Mouse (Mus musculus) kidney, embryonic 14.5 days (tissue): ENCODE measurements around the gene Clnk. TPM values are rescaled to one million over a fixed set of nuclear protein-coding genes. Genes with fewer than 3 reads are reported as not detected.

Experiments used
- ATAC-seq: fragments of 200-750 bp; cut with Nextera tagmentation; 2 replicates; pipeline ENCODE4 v1.8.0; 2017; ENCODE audit warnings: moderate number of reproducible peaks, mild to moderate bottlenecking, moderate TSS enrichment, moderate library complexity; ENCODE audit not compliant: low FRiP score, low TSS enrichment
- H3K27ac ChIP-seq: fragments of 300-500 bp; sonication (generic); 2 replicates; pipeline ENCODE4 v1.5.1; 2014; ENCODE audit warnings: low read depth, mild to moderate bottlenecking, low read length, moderate library complexity, mixed read lengths
- H3K27me3 ChIP-seq: fragments of 300-500 bp; sonication (generic); 2 replicates; pipeline ENCODE4 v1.6.1; 2014; ENCODE audit warnings: mild to moderate bottlenecking, low read length; ENCODE audit not compliant: control insufficient read depth, insufficient read depth
- H3K36me3 ChIP-seq: fragments of 300-500 bp; sonication (generic); 2 replicates; pipeline ENCODE4 v1.6.1; 2014; ENCODE audit warnings: low read length, mixed read lengths; ENCODE audit not compliant: control insufficient read depth, insufficient read depth
- H3K4me1 ChIP-seq: fragments of 300-500 bp; sonication (generic); 2 replicates; pipeline ENCODE4 v1.6.1; 2014; ENCODE audit warnings: low read length, mixed read lengths; ENCODE audit not compliant: control insufficient read depth, insufficient read depth
- H3K4me2 ChIP-seq: fragments of 300-500 bp; sonication (generic); replicated peaks from 2 replicates; pipeline ENCODE4 v1.6.1; 2014; ENCODE audit warnings: low read depth, mild to moderate bottlenecking, low read length
- H3K4me3 ChIP-seq: fragments of 300-500 bp; sonication (generic); 2 replicates; pipeline ENCODE4 v1.5.1; 2014; ENCODE audit warnings: mild to moderate bottlenecking, low read length
- H3K9ac ChIP-seq: fragments of 300-500 bp; sonication (generic); 2 replicates; pipeline ENCODE4 v1.6.1; 2014; ENCODE audit warnings: low read depth, mild to moderate bottlenecking, low read length, moderate library complexity
- H3K9me3 ChIP-seq: fragments of 300-500 bp; sonication (generic); 2 replicates; pipeline ENCODE4 v1.6.1; 2016; ENCODE audit warnings: low read length; ENCODE audit not compliant: control insufficient read depth
- WGBS: fragments of 180-500 bp; shearing (Covaris S2); extraction: QIAGEN DNeasy Blood & Tissue Kit; methylation state at CpG from one replicate; pipeline ENCODE4 v1.1.7; 2014; 5-methylcytosine and 5-hydroxymethylcytosine counted together
- polyA plus RNA-seq: library from polyadenylated mRNA; unstranded; fragments of >200 nt; fragmentation: Nextera tagmentation; extraction: Ambion mirVana; gene quantifications from 2 replicates; pipeline ENCODE4 v1.2.1, GENCODE M21; 2014

The Clnk gene
- polyA plus RNA-seq, 1 experiment from 2014 or later = not detected

- Histone ChIP-seq H3K27me3 (no peaks in the 10 kb centered on the region), H3K9ac (no peak overlapping the region), H3K27ac (no peak overlapping the region), H3K4me1 (no peaks in the 10 kb centered on the region), H3K36me3 (no peaks in the 10 kb centered on the region), H3K4me2 (no peak overlapping the region), H3K4me3 (no peak overlapping the region), H3K9me3 (no peaks in the 10 kb centered on the region; the same call in 1 of the 2 replicates)
- 71% methylated on average over 11 of the region's 11 CpGs for WGBS
- ATAC-seq = no peak
Observed at GRCm38 (mm10) chr5:38708940-38709581, 167.6 kb downstream of the Clnk start.

- WGBS = 66% methylated on average over 7 of the region's 7 CpGs
- no peaks in the 10 kb centered on the region for H3K27me3 ChIP-seq
Observed at GRCm38 (mm10) chr5:38707364-38708075, 169.1 kb downstream of the Clnk start.

GRCm38 (mm10) chr5:38702941-38703340 lies 173.7 kb downstream of the Clnk start:
- Histone ChIP-seq H3K27ac (no peak overlapping the region), H3K27me3 (no peaks in the 10 kb centered on the region), H3K9me3 (no peaks in the 10 kb centered on the region), H3K4me1 (no peaks in the 10 kb centered on the region), H3K36me3 (no peaks in the 10 kb centered on the region), H3K4me3 (no peak overlapping the region), H3K9ac (no peak overlapping the region), H3K4me2 (no peak overlapping the region)
- ATAC-seq = no peak
- 89% methylated on average over 6 of the region's 6 CpGs for WGBS

More at GRCm38 (mm10) chr5:38707364-38708075, 169.1 kb downstream of the Clnk start:
- H3K9ac ChIP-seq = no peak overlapping the region
- no peak overlapping the region for H3K4me2 ChIP-seq
- H3K4me1 ChIP-seq = no peaks in the 10 kb centered on the region
- ATAC-seq = no peak
- H3K4me3 ChIP-seq = no peak overlapping the region
- no peaks in the 10 kb centered on the region; the same call in 1 of the 2 replicates for H3K9me3 ChIP-seq
- H3K36me3 ChIP-seq = no peaks in the 10 kb centered on the region
- H3K27ac ChIP-seq = no peak overlapping the region

GRCm38 (mm10) chr5:38702091-38702490 lies 174.5 kb downstream of the Clnk start:
- Histone ChIP-seq H3K27me3 (no peaks in the 10 kb centered on the region), H3K4me1 (no peaks in the 10 kb centered on the region), H3K9ac (no peak overlapping the region), H3K27ac (no peak overlapping the region), H3K4me3 (no peak overlapping the region), H3K36me3 (no peaks in the 10 kb centered on the region), H3K4me2 (no peak overlapping the region), H3K9me3 (no peaks in the 10 kb centered on the region)
- ATAC-seq = no peak
- WGBS = 78% methylated on average over 2 of the region's 2 CpGs

GRCm38 (mm10) chr5:38698466-38698865 lies 178.1 kb downstream of the Clnk start:
- no peaks in the 10 kb centered on the region for H3K36me3 ChIP-seq
- H3K9me3 ChIP-seq = no peaks in the 10 kb centered on the region
- H3K4me1 ChIP-seq = no peaks in the 10 kb centered on the region
- no peak overlapping the region for H3K27ac ChIP-seq
- H3K4me2 ChIP-seq = no peak overlapping the region
- 84% methylated on average over 5 of the region's 5 CpGs for WGBS
- H3K27me3 ChIP-seq = no peaks in the 10 kb centered on the region
- no peak for ATAC-seq
- H3K9ac ChIP-seq = no peak overlapping the region
- no peak overlapping the region for H3K4me3 ChIP-seq

GRCm38 (mm10) chr5:38698046-38698445 lies 178.6 kb downstream of the Clnk start:
- 48% methylated on average over 3 of the region's 3 CpGs for WGBS
- Histone ChIP-seq H3K9ac (no peak overlapping the region), H3K27ac (no peak overlapping the region), H3K4me3 (no peak overlapping the region), H3K36me3 (no peaks in the 10 kb centered on the region), H3K4me1 (no peaks in the 10 kb centered on the region), H3K9me3 (no peaks in the 10 kb centered on the region), H3K27me3 (no peaks in the 10 kb centered on the region), H3K4me2 (no peak overlapping the region)
- ATAC-seq = no peak

- H3K9me3 ChIP-seq = no peaks in the 10 kb centered on the region
- H3K27me3 ChIP-seq = no peaks in the 10 kb centered on the region
- no peak overlapping the region for H3K4me2 ChIP-seq
- 74% methylated on average over 8 of the region's 8 CpGs for whole genome bisulfite sequencing
- ATAC-seq = no peak
- H3K4me3 ChIP-seq = no peak overlapping the region
- H3K9ac ChIP-seq = no peak overlapping the region
- H3K4me1 ChIP-seq = no peaks in the 10 kb centered on the region
- H3K36me3 ChIP-seq = no peaks in the 10 kb centered on the region
- H3K27ac ChIP-seq = no peak overlapping the region
Observed at GRCm38 (mm10) chr5:38696616-38697375, 179.8 kb downstream of the Clnk start.

- Histone ChIP-seq H3K4me3 (no peak overlapping the region), H3K9me3 (no peaks in the 10 kb centered on the region), H3K9ac (no peak overlapping the region), H3K4me1 (no peaks in the 10 kb centered on the region), H3K36me3 (no peaks in the 10 kb centered on the region), H3K27me3 (no peaks in the 10 kb centered on the region), H3K4me2 (no peak overlapping the region), H3K27ac (no peak overlapping the region)
- ATAC-seq = no peak
- 88% methylated on average over 6 of the region's 6 CpGs for WGBS
Observed at GRCm38 (mm10) chr5:38692859-38693258, 183.8 kb downstream of the Clnk start.

- H3K4me2 ChIP-seq = no peak overlapping the region
- no peak overlapping the region for H3K9ac ChIP-seq
- H3K9me3 ChIP-seq = no peaks in the 10 kb centered on the region
- WGBS = 87% methylated on average over 6 of the region's 6 CpGs
- no peaks in the 10 kb centered on the region for H3K27me3 ChIP-seq
- no peaks in the 10 kb centered on the region for H3K36me3 ChIP-seq
- no peak for ATAC-seq
- no peak overlapping the region for H3K27ac ChIP-seq
- no peak overlapping the region for H3K4me3 ChIP-seq
- H3K4me1 ChIP-seq = no peaks in the 10 kb centered on the region
Observed at GRCm38 (mm10) chr5:38689186-38689585, 187.4 kb downstream of the Clnk start.
